Mouse (Mus musculus) liver, embryonic 12.5 days (tissue): Measurements from ENCODE around the gene Nup85. TPM values are rescaled to one million over a fixed set of nuclear protein-coding genes. Genes with fewer than 3 reads are reported as not detected.

Experiments used
- ATAC-seq: fragments of 200-750 bp; cut with Nextera tagmentation; 2 replicates; pipeline ENCODE4 v1.8.0; 2017; ENCODE audit warnings: moderate number of reproducible peaks, mild to moderate bottlenecking, moderate library complexity
- H3K27ac ChIP-seq: fragments of 300-500 bp; sonication (generic); 2 replicates; pipeline ENCODE4 v1.5.1; 2016; ENCODE audit warnings: mild to moderate bottlenecking
- H3K27me3 ChIP-seq: fragments of 300-500 bp; sonication (generic); replicated peaks from 2 replicates; pipeline ENCODE4 v1.6.1; 2016; ENCODE audit warnings: mild to moderate bottlenecking, moderate library complexity
- H3K36me3 ChIP-seq: fragments of 300-500 bp; sonication (generic); 2 replicates; pipeline ENCODE4 v1.6.1; 2016; ENCODE audit warnings: mild to moderate bottlenecking, moderate library complexity
- H3K4me1 ChIP-seq: fragments of 300-500 bp; sonication (generic); 2 replicates; pipeline ENCODE4 v1.6.1; 2016
- H3K4me2 ChIP-seq: fragments of 300-500 bp; sonication (generic); 2 replicates; pipeline ENCODE4 v1.6.1; 2016; ENCODE audit warnings: mild to moderate bottlenecking, moderate library complexity
- H3K4me3 ChIP-seq: fragments of 300-500 bp; sonication (generic); 2 replicates; pipeline ENCODE4 v1.5.1; 2016; ENCODE audit warnings: mild to moderate bottlenecking, moderate library complexity
- H3K9ac ChIP-seq: fragments of 300-500 bp; sonication (generic); 2 replicates; pipeline ENCODE4 v1.6.1; 2016; ENCODE audit warnings: mild to moderate bottlenecking, moderate library complexity
- H3K9me3 ChIP-seq: fragments of 300-500 bp; sonication (generic); replicated peaks from 2 replicates; pipeline ENCODE4 v1.6.1; 2016; ENCODE audit warnings: mild to moderate bottlenecking, moderate library complexity
- WGBS: fragments of 180-500 bp; shearing (Covaris S2); methylation state at CpG from one replicate; pipeline ENCODE4 v1.1.7; 2016; ENCODE audit not compliant: insufficient replicate concordance; 5-methylcytosine and 5-hydroxymethylcytosine counted together
- polyA plus RNA-seq: library from polyadenylated mRNA; unstranded; fragments of >200 nt; fragmentation: Nextera tagmentation; extraction: Ambion mirVana; gene quantifications from 2 replicates; pipeline ENCODE4 v1.2.1, GENCODE M21; 2016

Gene Nup85
- polyA plus RNA-seq, 1 experiment from 2014 or later, result 216 TPM

DNA sequence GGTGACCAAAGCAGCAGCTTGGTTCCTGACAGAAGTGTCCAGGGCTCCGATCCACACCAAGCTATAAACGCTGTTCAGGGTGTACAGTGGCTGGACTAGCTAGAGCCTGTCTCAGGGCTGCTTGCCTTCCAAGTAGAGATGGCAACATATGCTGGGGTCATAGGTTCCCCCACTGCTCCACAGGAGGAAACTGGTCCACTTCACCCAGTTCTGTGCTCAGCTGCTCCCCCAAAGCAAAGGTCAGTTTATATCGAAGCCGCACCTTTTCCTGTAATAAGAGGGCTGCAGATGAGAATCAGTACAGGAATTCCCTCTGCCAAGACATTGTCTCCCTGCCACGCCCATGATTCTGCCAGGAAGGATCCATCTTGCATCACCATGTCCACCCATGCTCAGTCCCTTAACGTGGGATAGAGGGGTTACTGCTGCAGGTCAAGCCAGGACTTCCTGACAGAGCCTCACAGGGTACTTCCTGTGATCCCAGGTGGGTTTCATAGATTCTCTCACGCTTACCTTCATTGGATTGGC, 21.4 kb downstream of the Nup85 start:
- H3K27me3 ChIP-seq, result no peaks in the 10 kb centered on the region
- H3K9ac ChIP-seq, result no peak overlapping the region
- H3K4me1 ChIP-seq, result no peaks in the 10 kb centered on the region
- ATAC-seq, result no peak
- no peak overlapping the region for H3K4me3 ChIP-seq
- WGBS, result 86% methylated on average over 7 of the region's 7 CpGs
- no peak overlapping the region for H3K4me2 ChIP-seq
- H3K36me3 ChIP-seq, result peaks cover 98% of the 10 kb centered on the region
- no peak overlapping the region for H3K27ac ChIP-seq
- no peaks in the 10 kb centered on the region for H3K9me3 ChIP-seq

DNA sequence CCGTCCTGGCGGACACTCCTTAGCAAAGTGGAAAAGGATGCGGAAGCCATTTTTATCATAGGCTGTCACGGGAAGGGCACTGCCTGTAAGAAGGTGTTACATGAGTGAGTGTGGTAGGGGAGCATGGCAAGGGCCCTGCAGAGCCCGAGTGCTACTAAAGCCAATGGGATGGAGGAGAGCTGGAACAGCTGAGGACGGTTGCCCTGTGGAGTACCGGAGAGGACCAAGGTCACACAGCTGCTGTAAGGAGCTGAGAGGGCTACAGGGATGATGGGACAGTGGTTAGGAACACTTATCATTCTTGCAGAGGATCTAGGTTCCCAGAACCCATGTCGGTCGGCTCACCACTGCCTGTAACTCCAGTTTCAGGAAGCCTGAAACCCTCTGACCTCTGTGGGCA, 22.2 kb downstream of the Nup85 start:
- no peak overlapping the region for H3K4me3 ChIP-seq
- peaks cover 98% of the 10 kb centered on the region for H3K36me3 ChIP-seq
- no peaks in the 10 kb centered on the region for H3K27me3 ChIP-seq
- 87% methylated on average over 9 of the region's 9 CpGs for WGBS
- no peak for ATAC-seq
- no peaks in the 10 kb centered on the region for H3K9me3 ChIP-seq
- no peak overlapping the region for H3K27ac ChIP-seq
- H3K9ac ChIP-seq, result no peak overlapping the region
- H3K4me1 ChIP-seq, result no peaks in the 10 kb centered on the region
- no peak overlapping the region for H3K4me2 ChIP-seq

DNA sequence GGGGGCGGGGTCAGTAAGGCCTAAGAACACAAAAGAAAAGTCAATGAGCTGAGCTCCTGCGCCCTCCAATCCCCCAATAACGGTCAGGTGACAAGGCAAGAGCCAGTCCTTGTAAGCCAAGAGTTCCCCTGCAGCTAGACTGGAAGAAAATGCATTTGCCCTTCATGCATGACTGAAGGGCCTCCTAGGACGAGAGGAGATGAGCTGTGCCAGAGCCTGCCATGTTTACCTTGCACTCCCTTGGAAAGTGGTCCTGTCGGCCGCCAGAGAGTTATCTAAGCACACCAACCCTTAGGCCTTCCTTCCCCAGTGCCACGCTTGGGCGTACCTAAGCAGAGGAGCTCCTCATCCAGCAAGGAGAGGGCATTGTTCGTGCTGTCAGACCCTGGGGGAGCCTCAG, 23.8 kb downstream of the Nup85 start:
- H3K27ac ChIP-seq, result no peak overlapping the region
- no peaks in the 10 kb centered on the region for H3K9me3 ChIP-seq
- no peak overlapping the region for H3K4me3 ChIP-seq
- no peak overlapping the region for H3K9ac ChIP-seq
- H3K4me2 ChIP-seq, result no peak overlapping the region
- 80% methylated on average over 9 of the region's 9 CpGs for WGBS
- peaks cover 98% of the 10 kb centered on the region for H3K36me3 ChIP-seq
- H3K27me3 ChIP-seq, result no peaks in the 10 kb centered on the region
- no peak for ATAC-seq
- H3K4me1 ChIP-seq, result no peaks in the 10 kb centered on the region

DNA sequence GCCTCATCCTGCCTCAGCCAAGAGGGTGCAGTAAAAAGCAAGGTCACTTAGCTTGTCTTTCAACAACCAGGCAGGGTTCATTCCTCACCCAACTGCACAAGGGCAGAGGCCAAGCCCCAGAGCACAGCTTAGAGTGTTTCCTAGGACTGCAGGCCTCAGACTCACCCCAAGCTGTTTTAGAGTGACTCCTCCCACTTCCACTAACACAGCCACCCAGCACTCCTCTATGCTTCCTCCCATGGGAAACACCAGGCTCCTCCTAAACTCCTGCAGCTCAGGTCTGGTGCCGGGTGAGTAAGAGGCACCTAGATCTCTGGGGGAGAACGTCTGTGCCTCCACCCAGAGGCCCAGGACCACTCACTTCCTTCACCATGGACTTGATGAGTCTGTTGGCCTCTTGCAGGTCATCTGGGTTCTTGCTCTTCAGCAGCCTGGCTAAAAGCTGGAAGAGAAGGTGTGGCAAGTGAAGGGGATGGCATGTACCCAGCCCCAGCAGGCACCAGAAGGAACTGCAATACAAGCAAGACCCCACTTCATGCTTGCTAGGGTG, 26.4 kb downstream of the Nup85 start:
- Histone ChIP-seq H3K27ac (no peak overlapping the region), H3K36me3 (peaks cover 96% of the 10 kb centered on the region), H3K27me3 (no peaks in the 10 kb centered on the region), H3K9ac (no peak overlapping the region), H3K4me2 (no peak overlapping the region), H3K9me3 (no peaks in the 10 kb centered on the region), H3K4me3 (no peak overlapping the region), H3K4me1 (no peaks in the 10 kb centered on the region)
- no peak for ATAC-seq
- 79% methylated on average over 2 of the region's 2 CpGs for WGBS

DNA sequence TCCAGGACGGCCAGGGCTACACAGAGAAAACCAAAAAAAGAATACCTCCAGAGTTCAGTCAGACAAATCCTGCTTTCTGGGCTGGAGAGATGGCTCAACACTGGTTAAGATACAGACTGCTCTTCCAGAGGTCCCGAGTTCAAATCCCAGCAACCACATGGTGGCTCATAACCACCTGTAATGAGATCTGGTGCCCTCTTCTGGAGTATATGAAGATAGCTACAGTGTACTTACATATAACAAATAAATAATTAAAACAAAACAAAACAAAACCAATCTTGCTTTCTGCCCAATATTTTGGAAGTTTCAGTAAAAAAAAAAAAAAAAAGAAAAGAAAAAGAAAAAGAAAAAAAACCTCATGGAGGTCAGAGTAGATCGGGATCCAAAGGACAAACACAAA, 31.0 kb downstream of the Nup85 start:
- H3K4me3 ChIP-seq, result no peak overlapping the region
- peaks cover 17% of the 10 kb centered on the region for H3K4me1 ChIP-seq
- H3K9ac ChIP-seq, result no peak overlapping the region
- peaks cover 93% of the 10 kb centered on the region for H3K36me3 ChIP-seq
- WGBS, result 87% methylated on average over 3 of the region's 3 CpGs
- no peak for ATAC-seq
- H3K9me3 ChIP-seq, result no peaks in the 10 kb centered on the region
- H3K27ac ChIP-seq, result no peak overlapping the region
- no peaks in the 10 kb centered on the region for H3K27me3 ChIP-seq
- no peak overlapping the region for H3K4me2 ChIP-seq

DNA sequence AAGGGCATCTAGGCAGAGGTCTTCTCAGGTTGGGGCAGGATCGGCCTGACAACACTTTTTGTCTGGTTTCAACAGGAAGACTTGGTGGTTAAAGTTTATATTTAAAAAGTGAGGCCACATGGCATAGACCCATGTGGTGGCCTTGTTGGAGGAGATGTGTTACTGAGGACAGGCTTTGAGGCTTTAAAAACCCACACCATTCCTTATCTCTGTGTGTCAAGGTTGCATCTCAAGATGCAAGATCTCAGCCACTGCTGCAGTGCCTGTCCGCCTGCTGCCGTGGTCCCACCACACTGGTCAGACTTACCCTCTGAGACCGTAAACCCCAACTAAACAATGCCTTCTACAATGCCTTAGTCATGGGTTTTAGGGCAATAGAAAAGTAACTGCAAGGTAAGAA, 34.1 kb downstream of the Nup85 start:
- H3K27ac ChIP-seq, result no peak overlapping the region
- peaks cover 46% of the 10 kb centered on the region for H3K4me1 ChIP-seq
- 48% methylated on average over 4 of the region's 4 CpGs for whole genome bisulfite sequencing
- H3K9ac ChIP-seq, result no peak overlapping the region
- peaks cover 80% of the 10 kb centered on the region for H3K36me3 ChIP-seq
- no peaks in the 10 kb centered on the region for H3K9me3 ChIP-seq
- no peaks in the 10 kb centered on the region for H3K27me3 ChIP-seq
- no peak overlapping the region for H3K4me2 ChIP-seq
- no peak overlapping the region for H3K4me3 ChIP-seq
- ATAC-seq, result no peak

GRCm38 (mm10) chr11:115599722-115600121, 35.5 kb downstream of the Nup85 start:
- WGBS, result 85% methylated on average over 7 of the region's 7 CpGs
- peaks cover 66% of the 10 kb centered on the region for H3K36me3 ChIP-seq
- H3K9me3 ChIP-seq, result no peaks in the 10 kb centered on the region
- no peaks in the 10 kb centered on the region for H3K27me3 ChIP-seq
- no peak overlapping the region for H3K9ac ChIP-seq
- no peak overlapping the region for H3K4me3 ChIP-seq
- H3K27ac ChIP-seq, result no peak overlapping the region
- H3K4me1 ChIP-seq, result peaks cover 49% of the 10 kb centered on the region
- H3K4me2 ChIP-seq, result no peak overlapping the region
- no peak for ATAC-seq

DNA sequence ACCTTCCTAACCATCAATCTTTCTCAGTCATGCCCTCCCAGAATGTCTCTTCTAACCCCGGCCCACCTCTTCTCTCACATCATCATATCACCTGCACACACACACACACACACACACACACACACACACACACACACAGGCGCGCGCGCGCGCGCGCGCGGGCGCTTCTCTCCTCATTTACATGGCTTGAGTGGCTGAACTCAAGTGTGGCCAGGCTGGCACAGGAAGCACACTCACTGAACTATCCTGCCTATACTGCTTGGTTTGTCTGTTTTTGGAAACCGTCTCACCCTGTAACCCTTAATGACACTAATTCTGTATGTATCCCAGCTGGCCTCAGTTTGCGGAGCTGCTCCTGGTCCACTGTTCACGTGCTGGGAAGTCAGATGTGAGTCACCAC, 36.5 kb downstream of the Nup85 start:
- H3K4me1 ChIP-seq, result peaks cover 59% of the 10 kb centered on the region
- H3K27me3 ChIP-seq, result no peaks in the 10 kb centered on the region
- ATAC-seq, result no peak
- no peak overlapping the region for H3K4me2 ChIP-seq
- H3K27ac ChIP-seq, result no peak overlapping the region
- H3K36me3 ChIP-seq, result peaks cover 63% of the 10 kb centered on the region
- no peak overlapping the region for H3K4me3 ChIP-seq
- 0 out of 2 replicates have a peak overlapping the region, but pooled peaks have one; percentile 5 for H3K9ac ChIP-seq
- WGBS, result 93% methylated on average over 15 of the region's 15 CpGs
- no peaks in the 10 kb centered on the region for H3K9me3 ChIP-seq

DNA sequence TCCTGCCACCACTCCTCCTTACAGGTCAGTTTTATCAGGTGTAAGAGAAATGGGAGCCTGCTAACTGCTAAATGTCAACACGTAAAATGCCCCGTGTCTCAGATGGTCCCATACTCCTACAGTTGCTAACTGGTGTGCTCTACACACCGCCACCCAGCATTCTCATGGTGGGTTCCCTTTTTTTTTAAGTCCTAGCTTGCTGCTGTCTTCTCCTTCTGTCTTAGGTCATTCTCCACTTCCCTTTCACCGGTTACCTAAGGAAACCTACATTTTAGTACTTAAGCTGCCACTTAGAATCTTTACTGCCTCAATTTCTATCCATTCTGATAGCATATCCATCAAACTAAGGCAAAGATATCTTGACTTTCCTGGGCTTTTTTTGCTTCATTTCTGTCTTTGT, 36.9 kb downstream of the Nup85 start:
- H3K9me3 ChIP-seq, result no peaks in the 10 kb centered on the region
- H3K9ac ChIP-seq, result 0 out of 2 replicates have a peak overlapping the region, but pooled peaks have one; percentile 5
- H3K36me3 ChIP-seq, result peaks cover 63% of the 10 kb centered on the region
- H3K4me1 ChIP-seq, result peaks cover 63% of the 10 kb centered on the region
- no peak overlapping the region for H3K27ac ChIP-seq
- ATAC-seq, result no peak
- no peaks in the 10 kb centered on the region for H3K27me3 ChIP-seq
- H3K4me2 ChIP-seq, result no peak overlapping the region
- H3K4me3 ChIP-seq, result 0 out of 2 replicates have a peak overlapping the region, but pooled peaks have one; percentile 95
- WGBS, result 52% methylated on average over 4 of the region's 4 CpGs

- Histone ChIP-seq H3K4me2 (peak overlapping the region; percentile 91), H3K9ac (peak overlapping the region; percentile 88), H3K36me3 (peaks cover 64% of the 10 kb centered on the region), H3K9me3 (no peaks in the 10 kb centered on the region), H3K4me3 (peak overlapping the region; percentile 95), H3K27ac (peak overlapping the region; percentile 90), H3K27me3 (no peaks in the 10 kb centered on the region), H3K4me1 (peaks cover 66% of the 10 kb centered on the region)
- ATAC-seq, result 0 out of 2 replicates have a peak, but pooled peaks have one; percentile 1
- 5% methylated on average over 15 of the region's 15 CpGs for WGBS
These were observed 38.9 kb downstream of the Nup85 start for GRCm38 (mm10) chr11:115603128-115603475.

DNA sequence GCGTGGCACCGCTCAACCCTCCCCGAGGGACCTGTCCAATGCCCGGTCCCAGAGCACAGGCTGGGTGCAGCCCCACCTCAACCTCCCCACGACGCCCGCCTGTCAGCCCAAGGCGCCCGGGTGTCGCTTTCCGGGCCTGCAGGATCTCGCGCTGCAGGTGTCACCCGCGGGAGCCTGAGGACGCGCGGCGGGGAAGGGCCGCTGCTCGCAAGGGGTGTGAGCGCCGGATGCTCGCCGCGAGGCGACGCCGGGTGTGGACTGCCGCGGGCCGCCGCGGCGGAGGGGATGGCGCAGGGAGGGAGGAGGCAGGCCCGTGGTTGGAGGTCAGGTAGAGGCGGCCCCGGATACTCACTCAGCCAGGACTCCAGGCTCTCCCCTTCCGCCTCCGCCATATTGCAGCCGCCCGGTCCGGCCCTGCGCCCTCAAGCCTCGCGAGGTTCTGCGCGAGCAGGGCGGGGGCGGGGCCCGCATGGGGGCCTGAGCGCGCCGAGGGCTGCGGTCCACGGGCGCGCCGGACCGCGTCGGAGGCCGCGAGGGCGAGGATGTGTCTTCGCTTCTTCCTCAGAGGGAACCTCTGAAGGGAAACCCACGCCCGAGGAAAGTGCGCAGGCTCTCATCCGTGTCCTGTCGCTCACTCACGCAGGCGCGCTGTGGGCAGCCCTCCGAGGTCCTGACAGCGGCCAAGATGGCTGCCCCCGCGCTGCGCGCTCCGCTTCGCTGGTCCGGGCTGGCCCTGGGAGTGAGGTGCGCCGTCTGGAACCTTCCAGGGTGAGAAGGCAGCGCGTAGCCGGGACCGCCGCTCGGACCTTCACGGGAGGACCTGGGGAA, 39.5 kb downstream of the Nup85 start, which contains the start of the genes Mrps7 and Gga3:
Gene Mrps7 (plus strand): TSS at position 450 of the 828 bp plus-strand sequence.
Gene Gga3 (minus strand): TSS at position 576 of the 828 bp plus-strand sequence.
- peaks cover 65% of the 10 kb centered on the region for H3K36me3 ChIP-seq
- H3K4me1 ChIP-seq, result peaks cover 61% of the 10 kb centered on the region

DNA sequence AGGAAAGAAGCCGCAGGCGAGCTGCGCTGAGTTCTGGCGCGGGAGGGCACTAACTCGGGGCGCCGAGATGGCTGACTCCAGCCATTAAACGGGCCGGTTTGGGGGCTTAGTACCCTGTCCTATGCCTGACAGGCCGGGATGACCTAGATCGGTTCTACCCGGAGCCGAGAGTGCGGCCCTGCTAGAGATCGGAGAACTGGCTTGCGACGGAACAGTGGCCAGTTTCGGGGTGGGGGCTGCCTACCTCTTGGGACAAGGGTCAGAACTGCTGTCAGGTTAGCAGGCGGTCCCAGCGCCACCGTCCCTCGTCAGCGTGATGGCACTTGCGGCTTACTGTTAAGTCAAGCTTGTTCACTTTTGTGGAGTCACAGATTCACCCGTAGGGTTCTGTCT, 40.1 kb downstream of the Nup85 start:
- no peaks in the 10 kb centered on the region for H3K9me3 ChIP-seq
- peak overlapping the region; percentile 88 for H3K9ac ChIP-seq
- WGBS, result under 1% methylated on average over 26 of the region's 26 CpGs
- H3K4me1 ChIP-seq, result peaks cover 63% of the 10 kb centered on the region
- ATAC-seq, result peak; percentile 19
- H3K4me2 ChIP-seq, result peak overlapping the region; percentile 91
- no peaks in the 10 kb centered on the region for H3K27me3 ChIP-seq
- peak overlapping the region; percentile 95 for H3K4me3 ChIP-seq
- peak overlapping the region; percentile 90 for H3K27ac ChIP-seq
- H3K36me3 ChIP-seq, result peaks cover 66% of the 10 kb centered on the region

More for the DNA sequence above, 39.5 kb downstream of the Nup85 start, which contains the start of the genes Mrps7 and Gga3:
- no peaks in the 10 kb centered on the region for H3K27me3 ChIP-seq
- peak; percentile 94 for ATAC-seq
- H3K9ac ChIP-seq, result peak within 1 kb of the TSS; percentile 88
- peak within 1 kb of the TSS; percentile 95 for H3K4me3 ChIP-seq
- WGBS, result under 1% methylated on average over 90 of the region's 93 CpGs
- peak within 1 kb of the TSS; percentile 91 for H3K4me2 ChIP-seq
- peak within 1 kb of the TSS; percentile 90 for H3K27ac ChIP-seq
- no peaks in the 10 kb centered on the region for H3K9me3 ChIP-seq
